In genomic region chr5:53539860-53540633, GRCm38 (mm10) we compare ENCODE assay signal across 12 mouse cellular contexts.
A peak's percentile ranks its signal among the peaks of the same experiment; 100 is the strongest.
DNase-seq lines count a peak whose midpoint lies in the region; ATAC-seq and TF ChIP-seq lines count a peak whose summit lies in the region.
"Had no signal": no experiment of that assay in that cellular context is flagged by ENCODE, and none has a peak within 500 bp of the region (broad histone marks: within the 10 kb centered on the region; RNA-seq: fewer than 3 reads in every experiment).

No protein-coding gene starts in this region.

- no peaks in the 10 kb centered on the region for H3K4me1 ChIP-seq in kidney, adult 2 months (ENCODE audit: control insufficient read depth, insufficient read depth, low read length)
- peaks cover 26 to 82% of the 10 kb centered on the region in 2 experiments for H3K4me1 ChIP-seq in CH12.LX (ENCODE audit: control insufficient read depth in 1 of 2, insufficient read depth in 2 of 2)
- H3K4me1 ChIP-seq: forebrain, embryonic 12.5 days had no signal

- intact Hi-C loops in left cerebral cortex, postnatal 36 days (cut with DNase I) = no loop called here

- no peaks in the 10 kb centered on the region for H3K9me3 ChIP-seq in CH12.LX (replicated peaks; ENCODE audit: low read length)
- H3K9me3 ChIP-seq: embryonic facial prominence, embryonic 15.5 days; forebrain, embryonic 12.5 days; limb, embryonic 13.5 days had no signal

- in situ Hi-C loops in CH12.LX (cut with MboI; ENCODE audit: low pct_ligation_motif_present, low pct_unique_long_range_greater_than_20kb, low sequenced_read_pairs) = no loop called here

- H3K4me3 ChIP-seq in kidney, adult 2 months (ENCODE audit: insufficient read depth, low read depth, low read length) = no peak overlapping the region
- H3K4me3 ChIP-seq in CH12.LX (replicated peaks in 1 of 3; ENCODE audit: low read depth in 2 of 3, low read length in 2 of 3, poor library complexity in 1 of 3) = no peak overlapping the region
- H3K4me3 ChIP-seq: embryonic facial prominence, embryonic 15.5 days; forebrain, embryonic 12.5 days; limb, embryonic 13.5 days had no signal

- WGBS in kidney, adult 2 months = 84% methylated on average over 18 of the region's 18 CpGs

- no peak for TF ChIP-seq CTCF in kidney, adult 2 months (conservative IDR thresholded peaks at IDR 0.05; ENCODE audit: insufficient read depth, insufficient read length, low read depth, low read length)
- no peak for TF ChIP-seq CTCF in CH12.LX (conservative IDR thresholded peaks at IDR 0.05 in 1 of 2, IDR thresholded peaks at IDR 0.05 in 1 of 2; ENCODE audit: low read depth in 2 of 2, low read length in 2 of 2)

- no peaks in the 10 kb centered on the region for H3K36me3 ChIP-seq in kidney, adult 2 months (ENCODE audit: control insufficient read depth, insufficient read depth, low read length)
- H3K36me3 ChIP-seq in CH12.LX (replicated peaks in 1 of 2; ENCODE audit: control insufficient read depth in 1 of 2, insufficient read depth in 1 of 2, low read length in 1 of 2) = no peaks in the 10 kb centered on the region
- H3K36me3 ChIP-seq: embryonic facial prominence, embryonic 15.5 days; forebrain, embryonic 12.5 days; limb, embryonic 13.5 days had no signal

- H3K27me3 ChIP-seq in kidney, adult 2 months (replicated peaks; ENCODE audit: control insufficient read depth, insufficient read depth, low read length) = no peaks in the 10 kb centered on the region
- H3K27me3 ChIP-seq in CH12.LX (replicated peaks) = no peaks in the 10 kb centered on the region
- H3K27me3 ChIP-seq: embryonic facial prominence, embryonic 15.5 days; forebrain, embryonic 12.5 days; limb, embryonic 13.5 days had no signal

- no peak for TF ChIP-seq POLR2A in kidney, adult 2 months (IDR thresholded peaks at IDR 0.05; ENCODE audit: low read depth, low read length)
- no peak for TF ChIP-seq POLR2A in CH12.LX (IDR thresholded peaks at IDR 0.05; ENCODE audit: low read depth, low read length)

- peak overlapping the region; percentile 57 for H3K9ac ChIP-seq in CH12.LX (ENCODE audit: insufficient read depth, low read depth)
- H3K9ac ChIP-seq: embryonic facial prominence, embryonic 15.5 days; forebrain, embryonic 12.5 days; limb, embryonic 13.5 days had no signal

- dilution Hi-C loops in CH12.LX (cut with MboI; ENCODE audit: extremely low pct_ligation_motif_present, extremely low pct_unique_long_range_greater_than_20kb, low sequenced_read_pairs) = no loop called here

- TF ChIP-seq RAD21 in CH12.LX (IDR thresholded peaks at IDR 0.05; ENCODE audit: low read depth, low read length) = no peak; the same call in none of the 2 replicates

- H3K4me2 ChIP-seq in CH12.LX (ENCODE audit: insufficient read depth, low read depth, poor library complexity, severe bottlenecking) = peak overlapping the region; percentile 83
- H3K4me2 ChIP-seq: embryonic facial prominence, embryonic 15.5 days; forebrain, embryonic 12.5 days; limb, embryonic 13.5 days had no signal

- DNase-seq in kidney, adult 2 months = peak; percentile 33
- DNase-seq in kidney, adult 11 months = no peak
- peak; percentile 85 for DNase-seq in CH12.LX (ENCODE audit: extremely low read depth)
- DNase-seq in c-Kit-positive CD71-negative TER-119-negative erythroid progenitor cells, embryonic 14.5 days (ENCODE audit: low read depth) = peak; percentile 7
- no peak for DNase-seq in left cerebral cortex, adult 9 months (ENCODE audit: low spot score in 2 of 2)
- no peak for DNase-seq in left cerebral cortex, postnatal 36 days (ENCODE audit: low spot score in 2 of 2)
- DNase-seq: adrenal gland, adult 2 months had no signal

- ATAC-seq in megakaryocyte progenitor cell, adult 5-6 weeks (replicated peaks; ENCODE audit: poor library complexity) = peak; percentile 80
- ATAC-seq: intestine, embryonic 16.5 days had no signal

- H3K79me2 ChIP-seq in CH12.LX (replicated peaks; ENCODE audit: control insufficient read depth, extremely low read depth, insufficient read depth, poor library complexity, severe bottlenecking) = no peaks in the 10 kb centered on the region

- no peak overlapping the region for H3K27ac ChIP-seq in kidney, adult 2 months (ENCODE audit: insufficient read depth, low read depth, low read length)
- peak overlapping the region; percentile 85 for H3K27ac ChIP-seq in CH12.LX (ENCODE audit: insufficient read depth, low read depth)
- H3K27ac ChIP-seq: embryonic facial prominence, embryonic 15.5 days; forebrain, embryonic 12.5 days; limb, embryonic 13.5 days had no signal

- TF ChIP-seq EP300 in CH12.LX (IDR thresholded peaks at IDR 0.05; ENCODE audit: low read length) = peak; percentile 79

TF ChIP-seq in CH12.LX, 34 proteins besides CTCF, POLR2A, EP300 and RAD21:
- peak; percentile 69 for TF ChIP-seq CHD2 (IDR thresholded peaks at IDR 0.05; ENCODE audit: low read length)
- 0 out of 2 replicates have a peak, but pooled peaks have one; percentile 28 for TF ChIP-seq MXI1 (IDR thresholded peaks at IDR 0.05; ENCODE audit: low read depth, low read length)
- TF ChIP-seq BHLHE40 (IDR thresholded peaks at IDR 0.05; ENCODE audit: low read depth, low read length) = peak; percentile 87
- peak; percentile 79 for TF ChIP-seq MYC (IDR thresholded peaks at IDR 0.05; ENCODE audit: low read depth, low read length)
- TF ChIP-seq GABPA (IDR thresholded peaks at IDR 0.05; ENCODE audit: insufficient replicate concordance, low read depth, low read length) = no peak
- no peak for TF ChIP-seq HCFC1 (IDR thresholded peaks at IDR 0.05; ENCODE audit: low read depth, low read length)
- peak; percentile 6; the same call in 1 of the 2 replicates for TF ChIP-seq JUN (IDR thresholded peaks at IDR 0.05; ENCODE audit: insufficient read depth, low read depth, low read length)
- no peak for TF ChIP-seq USF1 (IDR thresholded peaks at IDR 0.05; ENCODE audit: low read depth, low read length)
- peak; percentile 79 for TF ChIP-seq MAX (IDR thresholded peaks at IDR 0.05; ENCODE audit: low read length)
- TF ChIP-seq USF2 (conservative IDR thresholded peaks at IDR 0.05; ENCODE audit: low read depth, low read length) = no peak
- peak; percentile 64; the same call in 1 of the 2 replicates for TF ChIP-seq TBP (conservative IDR thresholded peaks at IDR 0.05; ENCODE audit: low read depth, low read length)
- TF ChIP-seq MAZ (IDR thresholded peaks at IDR 0.05; ENCODE audit: low read depth, low read length) = no peak; the same call in 1 of the 2 replicates
- no peak for TF ChIP-seq CHD1 (IDR thresholded peaks at IDR 0.05; ENCODE audit: low read depth, low read length)
- TF ChIP-seq SIN3A (IDR thresholded peaks at IDR 0.05; ENCODE audit: low read length) = peak; percentile 30; the same call in 1 of the 2 replicates
- peak; percentile 50; the same call in 1 of the 2 replicates for TF ChIP-seq IRF4 (IDR thresholded peaks at IDR 0.05; ENCODE audit: low read depth, low read length)
- TF ChIP-seq UBTF (IDR thresholded peaks at IDR 0.05; ENCODE audit: low read depth, low read length) = no peak
- TF ChIP-seq RCOR1 (conservative IDR thresholded peaks at IDR 0.05; ENCODE audit: low read depth, low read length) = no peak
- TF ChIP-seq ZMIZ1 (IDR thresholded peaks at IDR 0.05; ENCODE audit: low read depth, low read length) = no peak
- peak; percentile 7; the same call in 1 of the 2 replicates for TF ChIP-seq ELF1 (IDR thresholded peaks at IDR 0.05; ENCODE audit: low read depth, low read length)
- no peak for TF ChIP-seq KAT2A (IDR thresholded peaks at IDR 0.05; ENCODE audit: insufficient replicate concordance, low read length)
- peak; percentile 84 for TF ChIP-seq ETS1 (conservative IDR thresholded peaks at IDR 0.05; ENCODE audit: low read depth, low read length)
- no peak for TF ChIP-seq ZKSCAN1 (IDR thresholded peaks at IDR 0.05; ENCODE audit: borderline replicate concordance, low read depth, low read length)
- TF ChIP-seq MAFK (IDR thresholded peaks at IDR 0.05; ENCODE audit: insufficient replicate concordance, low read length) = no peak
- TF ChIP-seq NELFE (IDR thresholded peaks at IDR 0.05; ENCODE audit: low read depth, low read length) = peak; percentile 28; the same call in 1 of the 2 replicates
- TF ChIP-seq POLR2AphosphoS2 (IDR thresholded peaks at IDR 0.05; ENCODE audit: low read depth, low read length) = no peak
- TF ChIP-seq NRF1 (IDR thresholded peaks at IDR 0.05; ENCODE audit: low read depth, low read length) = no peak
- TF ChIP-seq PAX5 (IDR thresholded peaks at IDR 0.05; ENCODE audit: low read length) = no peak
- TF ChIP-seq ZC3H11A (IDR thresholded peaks at IDR 0.05; ENCODE audit: low read depth, low read length) = no peak
- TF ChIP-seq TCF12 (IDR thresholded peaks at IDR 0.05; ENCODE audit: low read depth, low read length) = peak; percentile 71; the same call in 1 of the 2 replicates
- TF ChIP-seq SMC3 (IDR thresholded peaks at IDR 0.05; ENCODE audit: low read depth, low read length) = no peak
- TF ChIP-seq ZNF384 (IDR thresholded peaks at IDR 0.05; ENCODE audit: low read depth, low read length) = peak; percentile 67; the same call in 1 of the 2 replicates
- peak; percentile 90 for TF ChIP-seq MEF2A (IDR thresholded peaks at IDR 0.05; ENCODE audit: borderline replicate concordance, low read depth, low read length)
- no peak for TF ChIP-seq E2F4 (IDR thresholded peaks at IDR 0.05; ENCODE audit: insufficient replicate concordance, low read depth, low read length)
- peak; percentile 18; the same call in 1 of the 2 replicates for TF ChIP-seq JUND (conservative IDR thresholded peaks at IDR 0.05; ENCODE audit: low read depth, low read length)

Comparison
In these comparisons a context has a peak if more than half of its experiments do, and no peak if none do; other contexts are left out.
1. DNase-seq: peak in kidney, adult 2 months (single experiment), CH12.LX (single experiment) and c-Kit-positive CD71-negative TER-119-negative erythroid progenitor cells, embryonic 14.5 days (single experiment); none in kidney, adult 11 months (single experiment), left cerebral cortex, adult 9 months (0 of 2) and left cerebral cortex, postnatal 36 days (0 of 2).